Mouse (Mus musculus) megakaryocyte-erythroid progenitor cell, adult 5-6 weeks (primary cell): Measurements from ENCODE around the gene Pvalb. TPM values are rescaled to one million over a fixed set of nuclear protein-coding genes. Genes with fewer than 3 reads are reported as not detected.

Source experiments
- ATAC-seq: replicated peaks from 2 replicates; pipeline ENCODE4 v1.8.0; 2016; ENCODE audit warnings: mild to moderate bottlenecking, inconsistent platforms; ENCODE audit not compliant: severe bottlenecking, poor library complexity, low FRiP score, low TSS enrichment
- total RNA-seq, 2 experiments: library from RNA; stranded (forward) in 1 of 2; stranded (reverse) in 1 of 2; fragments of 200-1000, 215-1000 nt in 1 of 2; fragments of >200 nt in 1 of 2; fragmentation: Nextera tagmentation in 1 of 2; gene quantifications; 2 replicates each; pipeline ENCODE4 v1.2.3; 2014 to 2017

The Pvalb gene
- total RNA-seq (2014; fragmentation: Nextera tagmentation), result not detected in 2 replicates
- not detected in 2 replicates for total RNA-seq (2017)

- ATAC-seq, result no peak
Measured at GRCm38 (mm10) chr15:78206312-78206711, at the start of gene Pvalb. Gene Pvalb, minus strand, starts transcription at chr15:78206400.

- no peak for ATAC-seq
Measured at GRCm38 (mm10) chr15:78254751-78255150, 48.6 kb upstream of the Pvalb start.

GRCm38 (mm10) chr15:78248410-78248809, 42.2 kb upstream of the Pvalb start:
- ATAC-seq, result no peak

GRCm38 (mm10) chr15:78247659-78248058, 41.5 kb upstream of the Pvalb start:
- no peak for ATAC-seq

- ATAC-seq, result no peak
Measured at GRCm38 (mm10) chr15:78246143-78247116, 40.2 kb upstream of the Pvalb start.

- 0 out of 2 replicates have a peak, but pooled peaks have one; percentile 35 for ATAC-seq
Measured at GRCm38 (mm10) chr15:78244695-78245492, 38.7 kb upstream of the Pvalb start, which contains the start of gene Ncf4. Gene Ncf4, plus strand, starts transcription at chr15:78244801.

- no peak for ATAC-seq
Measured at GRCm38 (mm10) chr15:78243774-78244173, 37.6 kb upstream of the Pvalb start.

GRCm38 (mm10) chr15:78243061-78243460, 36.9 kb upstream of the Pvalb start:
- no peak for ATAC-seq

GRCm38 (mm10) chr15:78241335-78241734, 35.1 kb upstream of the Pvalb start:
- no peak for ATAC-seq

GRCm38 (mm10) chr15:78239956-78240617, 33.9 kb upstream of the Pvalb start:
- no peak for ATAC-seq

GRCm38 (mm10) chr15:78239453-78239852, 33.3 kb upstream of the Pvalb start:
- peak; percentile 75 for ATAC-seq

- no peak for ATAC-seq
Measured at GRCm38 (mm10) chr15:78234823-78235509, 28.8 kb upstream of the Pvalb start.

GRCm38 (mm10) chr15:78231346-78232331, 25.4 kb upstream of the Pvalb start:
- ATAC-seq, result no peak

- ATAC-seq, result no peak
Measured at GRCm38 (mm10) chr15:78227816-78228215, 21.6 kb upstream of the Pvalb start.

- ATAC-seq, result no peak
Measured at GRCm38 (mm10) chr15:78215269-78215668, 9.1 kb upstream of the Pvalb start.

GRCm38 (mm10) chr15:78211367-78211766, 5.2 kb upstream of the Pvalb start:
- ATAC-seq, result no peak

- ATAC-seq, result no peak
Measured at GRCm38 (mm10) chr15:78210203-78210602, 4.0 kb upstream of the Pvalb start.

- no peak for ATAC-seq
Measured at GRCm38 (mm10) chr15:78205192-78205591, 1.0 kb downstream of the Pvalb start.
